Mouse (Mus musculus): ENCODE measurements at regions not wholly inside any gene's neighbourhood (a gene's known extent, or its start where the extent isn't known, plus 50 kb on each side); places are given as distances from the start of the nearest gene placed in this dataset.

DNA sequence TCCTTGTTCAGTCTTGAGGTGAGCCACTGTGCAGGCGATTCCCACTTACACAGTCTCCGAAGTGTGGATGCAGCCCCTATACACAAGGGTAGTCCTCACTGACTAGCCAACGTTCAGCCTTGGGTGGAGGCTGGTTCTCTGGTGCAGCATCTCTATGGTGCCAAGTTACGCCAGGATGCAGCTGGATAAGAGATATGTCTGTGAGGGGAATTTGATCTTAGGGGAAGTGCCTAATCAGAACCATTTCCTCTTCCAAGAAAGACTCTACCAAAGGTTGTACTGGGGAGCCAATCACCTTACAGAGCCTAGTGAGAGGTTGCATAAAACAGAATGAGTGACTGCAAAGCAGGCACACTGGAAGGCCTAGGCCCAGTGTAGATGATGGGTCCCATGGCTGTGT lies 71.0 kb upstream of the Kcnk2 start:
- DNase-seq (ENCODE audit: low spot score), result no peak

DNA sequence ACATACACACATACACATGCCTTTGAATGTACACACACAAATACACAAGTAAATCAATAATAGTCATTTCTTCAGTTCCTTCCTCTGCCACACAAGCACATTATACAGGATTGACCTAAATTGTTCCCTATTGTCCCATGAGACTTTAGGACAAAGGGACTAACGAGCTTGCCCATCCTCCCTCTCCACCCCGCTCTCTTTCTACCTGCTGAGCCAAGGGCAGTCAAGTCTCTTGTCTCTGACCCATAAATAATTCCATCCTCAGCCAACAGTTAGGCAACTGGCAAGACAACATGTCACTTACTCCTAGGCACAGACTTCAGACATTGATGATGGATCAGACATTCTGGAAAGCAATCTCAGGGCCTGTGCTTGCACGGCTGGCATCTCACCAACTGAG lies 56.3 kb upstream of the Kcnk2 start:
- DNase-seq (ENCODE audit: low spot score), result no peak

Measured in adipocyte (in vitro differentiated cells).